Mouse (Mus musculus) kidney, postnatal 0 days (tissue): Measurements from ENCODE around the gene Urod. TPM values are rescaled to one million over a fixed set of nuclear protein-coding genes. Genes with fewer than 3 reads are reported as not detected.
A peak's percentile ranks its signal among the peaks of the same experiment; 100 is the strongest.

Source experiments
- ATAC-seq: fragments of 200-750 bp; cut with Nextera tagmentation; replicated peaks from 2 replicates; pipeline ENCODE4 v1.8.0; 2017; ENCODE audit warnings: low read depth, moderate number of reproducible peaks, moderate TSS enrichment, moderate library complexity; ENCODE audit not compliant: low FRiP score
- DNase-seq: peaks from one replicate; pipeline ENCODE4 v3.0.0-alpha.2; 2016; ENCODE audit warnings: low spot score
- H3K27ac ChIP-seq: fragments of 300-500 bp; sonication (generic); 2 replicates; pipeline ENCODE4 v1.5.1; 2014; ENCODE audit warnings: mild to moderate bottlenecking
- H3K27me3 ChIP-seq: fragments of 300-500 bp; sonication (generic); 2 replicates; pipeline ENCODE4 v1.6.1; 2014; ENCODE audit warnings: low read length, mixed read lengths; ENCODE audit not compliant: insufficient read depth
- H3K36me3 ChIP-seq: fragments of 300-500 bp; sonication (generic); 2 replicates; pipeline ENCODE4 v1.6.1; 2014; ENCODE audit warnings: low read length, mixed read lengths; ENCODE audit not compliant: insufficient read depth
- H3K4me1 ChIP-seq: fragments of 300-500 bp; sonication (generic); replicated peaks from 2 replicates; pipeline ENCODE4 v1.6.1; 2014; ENCODE audit warnings: antibody characterized with exemption, low read length, mixed read lengths; ENCODE audit not compliant: insufficient read depth
- H3K4me2 ChIP-seq: fragments of 300-500 bp; sonication (generic); 2 replicates; pipeline ENCODE4 v1.6.1; 2014; ENCODE audit warnings: mild to moderate bottlenecking, low read length, moderate library complexity, mixed read lengths
- H3K4me3 ChIP-seq: fragments of 300-500 bp; sonication (generic); replicated peaks from 2 replicates; pipeline ENCODE4 v1.5.1; 2014; ENCODE audit warnings: low read depth, low read length
- H3K9ac ChIP-seq: fragments of 300-500 bp; sonication (generic); 2 replicates; pipeline ENCODE4 v1.6.1; 2014; ENCODE audit warnings: low read depth, low read length
- H3K9me3 ChIP-seq: fragments of 300-500 bp; sonication (generic); replicated peaks from 2 replicates; pipeline ENCODE4 v1.6.1; 2016; ENCODE audit warnings: low read length, inconsistent platforms, mixed read lengths
- CTCF ChIP-seq: IDR thresholded peaks from 2 replicates; pipeline ENCODE4 v1.5.1; 2016; ENCODE audit warnings: antibody characterized with exemption, low read depth, mild to moderate bottlenecking, moderate library complexity
- WGBS: fragments of 180-500 bp; shearing (Covaris S2); extraction: QIAGEN DNeasy Blood & Tissue Kit; methylation state at CpG from one replicate; pipeline ENCODE4 v1.1.7; 2014; 5-methylcytosine and 5-hydroxymethylcytosine counted together
- polyA plus RNA-seq: library from polyadenylated mRNA; unstranded; fragments of >200 nt; fragmentation: Nextera tagmentation; extraction: Ambion mirVana; gene quantifications from 2 replicates; pipeline ENCODE4 v1.2.1, GENCODE M21; 2015

Gene Urod
- 91.1 and 92.5 TPM in 2 replicates for polyA plus RNA-seq

DNA sequence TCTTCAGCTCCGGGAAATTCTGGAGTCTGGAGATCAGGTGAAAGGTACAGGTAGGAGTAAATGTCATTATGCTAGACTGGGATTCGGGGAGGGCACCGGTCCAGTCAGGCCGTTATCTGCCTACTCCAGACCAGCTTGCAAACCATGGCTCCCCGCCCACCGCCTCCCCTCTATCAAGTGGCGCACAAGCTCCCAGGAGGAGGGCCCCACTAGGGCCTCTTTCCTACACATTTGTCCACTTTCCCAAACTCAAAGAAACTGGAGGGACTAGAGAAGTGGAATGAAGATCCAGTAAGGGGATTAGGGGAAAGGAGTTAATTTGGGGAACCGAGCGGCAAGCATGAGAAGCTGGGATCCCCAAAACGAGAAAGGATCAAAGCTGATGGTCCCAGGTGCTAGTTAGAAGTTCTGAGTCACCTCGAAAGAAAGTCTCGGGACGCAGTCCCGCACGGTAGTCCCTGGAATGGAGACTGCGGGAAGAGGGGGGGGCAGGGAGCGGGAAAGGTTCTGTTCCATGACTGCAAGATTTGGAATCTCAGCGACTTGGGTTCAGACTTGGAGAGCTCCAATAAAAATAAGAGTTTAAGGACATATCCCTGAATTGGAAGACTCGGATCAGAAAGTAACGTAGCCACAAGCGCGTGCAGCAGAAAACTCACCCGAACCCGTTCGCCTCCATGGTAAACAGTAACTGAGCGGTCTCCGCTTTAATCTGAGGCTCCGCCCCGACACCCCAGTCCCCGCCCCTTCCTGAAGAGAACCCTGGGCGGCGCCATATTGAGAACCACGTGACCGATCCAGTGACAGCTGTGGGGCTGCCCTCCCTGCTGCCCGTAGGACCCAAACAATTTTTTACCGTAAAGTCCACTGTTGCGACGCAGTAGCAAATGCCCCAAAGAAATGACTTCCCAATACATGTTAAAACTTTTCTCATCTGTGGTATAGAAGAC is at the start of gene Urod:
Gene Urod, minus strand, starts transcription at position 742 of the 950 bp plus-strand sequence.
- Histone ChIP-seq H3K9me3 (no peaks in the 10 kb centered on the region), H3K36me3 (peaks cover 10% of the 10 kb centered on the region; the same call in 1 of the 2 replicates), H3K9ac (peak within 1 kb of the TSS; percentile 88), H3K4me2 (peak within 1 kb of the TSS; percentile 99), H3K27me3 (no peaks in the 10 kb centered on the region), H3K4me1 (0 out of 2 replicates have a peak, but pooled peaks cover 10% of the 10 kb centered on the region), H3K4me3 (peak within 1 kb of the TSS; percentile 92), H3K27ac (peak within 1 kb of the TSS; percentile 90)
- peak; percentile 90 for ATAC-seq
- WGBS = under 1% methylated on average over 38 of the region's 38 CpGs
- TF ChIP-seq CTCF = no peak
- peak; percentile 99 for DNase-seq

DNA sequence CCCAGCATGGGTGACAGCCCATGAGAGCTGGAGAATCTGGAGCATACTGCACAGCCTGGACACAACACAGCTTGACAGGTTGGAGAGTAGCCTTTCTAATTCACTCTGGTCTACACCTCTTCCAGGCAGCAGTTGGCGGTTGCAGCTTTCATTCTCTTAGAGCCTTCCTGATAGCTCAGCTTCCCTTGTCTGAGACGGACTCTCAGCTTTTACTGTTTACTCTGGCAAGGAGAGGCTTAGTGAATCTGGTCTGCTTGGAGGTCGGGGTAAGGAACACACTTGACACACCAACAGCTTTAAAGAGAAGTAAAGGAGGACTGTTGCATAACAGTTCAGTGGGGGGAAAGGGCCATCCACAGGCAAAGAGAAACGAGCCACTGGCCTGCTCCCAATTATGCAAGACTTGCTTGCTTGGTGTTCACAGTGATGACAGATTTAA is 47.1 kb upstream of the Urod start:
- TF ChIP-seq CTCF = no peak
- Histone ChIP-seq H3K4me1 (peaks cover 7% of the 10 kb centered on the region), H3K4me2 (no peak overlapping the region), H3K4me3 (no peak overlapping the region), H3K36me3 (no peaks in the 10 kb centered on the region), H3K9me3 (no peaks in the 10 kb centered on the region), H3K9ac (no peak overlapping the region), H3K27ac (peak overlapping the region; percentile 25; the same call in 1 of the 2 replicates), H3K27me3 (no peaks in the 10 kb centered on the region)
- WGBS = 35% methylated on average over 4 of the region's 4 CpGs
- ATAC-seq = no peak
- peak; percentile 65 for DNase-seq

DNA sequence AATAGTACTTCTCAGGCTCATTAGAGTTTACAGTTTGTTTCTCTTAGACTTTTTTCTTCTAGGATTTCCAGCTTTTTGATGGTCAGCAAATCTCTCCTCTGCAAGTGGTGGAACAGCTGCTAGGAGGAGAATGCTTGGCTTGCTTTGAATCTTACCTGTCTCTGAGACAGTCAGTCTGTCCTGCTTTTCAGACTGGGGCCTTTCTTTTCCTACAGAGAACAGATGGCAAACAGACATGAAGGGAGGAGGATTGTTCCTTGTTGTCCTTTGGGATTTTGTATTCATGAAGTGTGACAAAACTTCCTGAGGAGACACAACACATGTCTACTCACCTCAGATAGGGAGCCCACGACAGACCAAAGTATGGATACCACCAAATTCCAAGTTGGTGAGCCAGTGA is 46.6 kb upstream of the Urod start:
- Histone ChIP-seq H3K9ac (no peak overlapping the region), H3K27me3 (no peaks in the 10 kb centered on the region), H3K4me2 (no peak overlapping the region), H3K9me3 (no peaks in the 10 kb centered on the region), H3K4me1 (peaks cover 7% of the 10 kb centered on the region), H3K36me3 (no peaks in the 10 kb centered on the region), H3K27ac (peak overlapping the region; percentile 25; the same call in 1 of the 2 replicates), H3K4me3 (no peak overlapping the region)
- ATAC-seq = no peak
- whole genome bisulfite sequencing = 59% methylated on average over 1 of the region's 1 CpGs
- DNase-seq = no peak
- TF ChIP-seq CTCF = no peak

- H3K4me1 ChIP-seq = peaks cover 7% of the 10 kb centered on the region
- 17% methylated on average over 9 of the region's 9 CpGs for WGBS
- H3K36me3 ChIP-seq = no peaks in the 10 kb centered on the region
- H3K4me3 ChIP-seq = no peak overlapping the region
- H3K27ac ChIP-seq = peak overlapping the region; percentile 25
- no peak overlapping the region for H3K9ac ChIP-seq
- H3K27me3 ChIP-seq = no peaks in the 10 kb centered on the region
- ATAC-seq (no peak), DNase-seq (peak; percentile 76)
- TF ChIP-seq CTCF = no peak
- H3K4me2 ChIP-seq = peak overlapping the region; percentile 1; the same call in 1 of the 2 replicates
- no peaks in the 10 kb centered on the region for H3K9me3 ChIP-seq
Observed at GRCm38 (mm10) chr4:117039925-117040687, 45.9 kb upstream of the Urod start.

DNA sequence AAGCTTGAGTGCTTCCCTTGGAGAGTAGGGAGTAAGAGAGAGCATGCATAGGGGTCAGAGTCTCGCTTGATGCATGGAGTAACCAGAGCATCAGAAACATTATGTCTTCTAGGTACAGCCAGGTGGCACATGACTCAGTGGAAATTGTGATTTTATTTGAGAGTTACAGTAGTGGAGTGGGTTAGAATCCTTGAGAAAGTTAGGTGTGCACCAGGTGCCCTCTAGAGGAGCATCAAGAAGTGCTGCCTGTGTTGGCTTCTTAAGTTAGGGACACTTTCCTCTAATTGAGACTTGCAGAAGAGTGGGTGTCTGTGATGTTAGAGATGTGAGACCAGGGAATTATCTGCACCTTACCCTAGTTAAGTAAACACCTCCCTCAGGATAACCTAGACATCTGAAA is 36.9 kb upstream of the Urod start:
- no peaks in the 10 kb centered on the region for H3K4me1 ChIP-seq
- ATAC-seq (no peak), DNase-seq (no peak)
- H3K4me2 ChIP-seq = no peak overlapping the region
- peak; percentile 40; the same call in 1 of the 2 replicates for TF ChIP-seq CTCF
- 88% methylated on average over 1 of the region's 1 CpGs for WGBS
- no peaks in the 10 kb centered on the region for H3K27me3 ChIP-seq
- H3K27ac ChIP-seq = no peak overlapping the region
- H3K9me3 ChIP-seq = no peaks in the 10 kb centered on the region
- no peak overlapping the region for H3K4me3 ChIP-seq
- 0 out of 2 replicates have a peak, but pooled peaks cover 3% of the 10 kb centered on the region for H3K36me3 ChIP-seq
- no peak overlapping the region for H3K9ac ChIP-seq

DNA sequence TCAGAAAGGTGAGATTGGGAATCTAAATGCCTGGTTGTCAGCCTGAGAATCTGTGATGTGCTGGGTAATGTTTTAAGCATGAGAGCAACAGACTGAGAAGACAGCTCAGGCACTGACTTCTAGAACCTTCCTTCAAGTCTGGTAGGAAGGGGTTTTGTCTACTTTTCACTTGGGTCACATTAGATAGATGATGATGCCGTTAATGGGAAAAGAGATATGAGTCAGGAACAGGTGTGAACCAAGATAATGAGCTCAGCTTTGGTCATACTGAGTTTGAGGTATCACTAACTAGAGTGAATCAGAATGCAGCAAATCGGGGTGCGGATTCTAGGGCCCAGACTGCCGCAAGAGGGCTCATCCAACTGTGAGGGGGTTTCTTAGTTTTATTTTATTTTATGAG is 29.3 kb upstream of the Urod start:
- Histone ChIP-seq H3K27me3 (no peaks in the 10 kb centered on the region), H3K27ac (no peak overlapping the region), H3K4me3 (no peak overlapping the region), H3K4me2 (no peak overlapping the region), H3K4me1 (peaks cover 8% of the 10 kb centered on the region; the same call in 1 of the 2 replicates), H3K9me3 (no peaks in the 10 kb centered on the region), H3K36me3 (0 out of 2 replicates have a peak, but pooled peaks cover 9% of the 10 kb centered on the region), H3K9ac (no peak overlapping the region)
- ATAC-seq (no peak), DNase-seq (no peak)
- no peak for TF ChIP-seq CTCF
- 98% methylated on average over 4 of the region's 4 CpGs for WGBS
